Mouse (Mus musculus): ENCODE measurements at regions not wholly inside any gene's neighbourhood (a gene's known extent, or its start where the extent isn't known, plus 50 kb on each side); places are given as distances from the start of the nearest gene placed in this dataset.

DNA sequence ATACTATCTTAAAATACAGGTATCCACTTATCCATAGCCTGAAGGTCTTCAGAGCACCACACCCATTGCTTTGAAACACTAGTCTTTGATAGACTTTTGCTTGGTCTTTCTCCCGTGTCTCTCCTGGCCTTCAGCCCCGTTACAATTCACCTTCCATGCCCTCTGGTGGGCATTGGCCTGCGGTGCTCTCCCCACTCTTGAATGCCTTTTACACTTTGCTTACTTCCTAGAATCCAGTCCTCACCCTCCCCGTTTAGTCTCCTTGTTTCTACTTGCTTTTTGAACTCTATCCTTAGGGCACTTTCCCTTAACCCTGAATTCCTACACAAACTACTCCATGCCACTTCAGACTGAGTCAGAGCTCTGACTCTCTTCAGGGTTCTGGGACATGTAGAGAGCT is 156.6 kb downstream of the Barhl2 start:
- TF ChIP-seq CTCF (IDR thresholded peaks at IDR 0.05; ENCODE audit: extremely low read depth, insufficient read depth, insufficient read length, insufficient replicate concordance), result no peak
- no peak for TF ChIP-seq POLR2A (IDR thresholded peaks at IDR 0.05; ENCODE audit: low read depth, low read length)

Measured in spleen, adult 2 months (tissue).